ENCODE assay signal across 10 mouse cellular contexts in genomic region chr10:61254761-61255160, GRCm38 (mm10). TPM values are rescaled to one million over a fixed set of nuclear protein-coding genes. Genes with fewer than 3 reads are reported as not detected.
A peak's percentile ranks its signal among the peaks of the same experiment; 100 is the strongest.
DNase-seq lines count a peak whose midpoint lies in the region.
"Had no signal": no experiment of that assay in that cellular context is flagged by ENCODE, and none has a peak within 500 bp of the region (broad histone marks: within the 10 kb centered on the region; RNA-seq: fewer than 3 reads in every experiment).

No protein-coding gene starts in this region.

- DNase-seq in adrenal gland, postnatal 36 days, result peak; percentile 8 to 15
- no peak for DNase-seq in adrenal gland, adult 2 months
- DNase-seq in left cerebral cortex, postnatal 4 days, result peak; percentile 85
- DNase-seq in left cerebral cortex, adult 11 months (ENCODE audit: low spot score), result no peak
- DNase-seq in gastrocnemius, postnatal 10 days, result peak; percentile 45
- DNase-seq in lung, postnatal 36 days, result peak; percentile 37
- DNase-seq in kidney, adult 11 months, result no peak
- DNase-seq in kidney, postnatal 4 days, result no peak

- intact Hi-C loops in left cerebral cortex, postnatal 4 days (cut with DNase I), result no loop called here

RNA-seq across cellular contexts. Expression of gene Adamts14, which starts 18.5 kb away (rescaled TPM):
- 1 to 10 TPM; 2.1 to 3.9 TPM for total RNA-seq in adrenal gland, postnatal 36 days (2021)
- total RNA-seq in adrenal gland, adult 2 months (2021), result 1 to 10 TPM; 2.1 TPM
- 2.9 and 3.2 TPM in 2 replicates for polyA plus RNA-seq in adrenal gland, adult 2 months (2012; rRNA removed)
- total RNA-seq in left cerebral cortex, postnatal 4 days (2021), result 1 to 10 TPM; 1.0 to 1.5 TPM
- 1 to 10 TPM; 4.7 to 8.0 TPM for total RNA-seq in gastrocnemius, postnatal 10 days (2021)

RNA-seq across cellular contexts. Expression of gene Prf1, which starts 42.9 kb away (rescaled TPM):
- total RNA-seq in adrenal gland, postnatal 36 days (2021), result under 1 TPM in 1 of 2 experiments, not detected in 1; 0.26 TPM
- total RNA-seq in adrenal gland, adult 2 months (2021), result under 1 TPM; 0.17 to 0.24 TPM
- polyA plus RNA-seq in adrenal gland, adult 2 months (2012; rRNA removed), result 0.39 and 0.48 TPM in 2 replicates
- total RNA-seq in left cerebral cortex, postnatal 4 days (2021), result not detected
- total RNA-seq in gastrocnemius, postnatal 10 days (2021), result not detected
- total RNA-seq: left cerebral cortex, postnatal 25 days had no signal
- polyA plus RNA-seq: hindbrain, embryonic 10.5 days had no signal

Comparison
In these comparisons a context has a peak if more than half of its experiments do, and no peak if none do; other contexts are left out.
1. DNase-seq: peak in adrenal gland, postnatal 36 days (2 of 2), left cerebral cortex, postnatal 4 days (single experiment), gastrocnemius, postnatal 10 days (single experiment) and lung, postnatal 36 days (single experiment); none in adrenal gland, adult 2 months (single experiment), left cerebral cortex, adult 11 months (single experiment), kidney, adult 11 months (single experiment) and kidney, postnatal 4 days (0 of 2).